In genomic region chr13:23401683-23402527, GRCm38 (mm10) we compare ENCODE assay signal across 8 mouse cellular contexts. TPM values are rescaled to one million over a fixed set of nuclear protein-coding genes. Genes with fewer than 3 reads are reported as not detected.
A peak's percentile ranks its signal among the peaks of the same experiment; 100 is the strongest.
DNase-seq lines count a peak whose midpoint lies in the region; ATAC-seq and TF ChIP-seq lines count a peak whose summit lies in the region.

No protein-coding gene starts in this region.

- peak overlapping the region; percentile 32; the same call in 1 of the 2 replicates for H3K9ac ChIP-seq in hindbrain, embryonic 15.5 days

- peaks cover 5% of the 10 kb centered on the region; the same call in 1 of the 2 replicates for H3K9me3 ChIP-seq in hindbrain, embryonic 15.5 days

- no peak overlapping the region for H3K27ac ChIP-seq in hindbrain, embryonic 15.5 days (replicated peaks)
- no peak overlapping the region for H3K27ac ChIP-seq in left cerebral cortex, adult 2 months

- peak; percentile 88 for DNase-seq in WW6 (ENCODE audit: low read depth, low spot score)
- DNase-seq in cerebellum, postnatal 36 days: peak; percentile 81 to 91
- peak; percentile 77 to 88 for DNase-seq in frontal cortex, postnatal 36 days (ENCODE audit: low spot score in 2 of 2)
- DNase-seq in left cerebral cortex, adult 2 months (ENCODE audit: extremely low spot score in 1 of 2, low spot score in 2 of 2): peak; percentile 79 to 83
- peak; percentile 90 to 92 for DNase-seq in right cerebral cortex, postnatal 10 days (ENCODE audit: low spot score in 2 of 2)
- peak; percentile 67 to 83 for DNase-seq in urinary bladder, postnatal 4 days (ENCODE audit: low spot score in 2 of 2)

- peak overlapping the region; percentile 54 for H3K4me2 ChIP-seq in hindbrain, embryonic 15.5 days

- TF ChIP-seq CTCF in left cerebral cortex, adult 2 months (IDR thresholded peaks at IDR 0.05): peak; percentile 97

- H3K4me3 ChIP-seq in hindbrain, embryonic 15.5 days: peak overlapping the region; percentile 33
- H3K4me3 ChIP-seq in left cerebral cortex, adult 2 months: peak overlapping the region; percentile 28

- peaks cover 33% of the 10 kb centered on the region for H3K27me3 ChIP-seq in hindbrain, embryonic 15.5 days

- no peaks in the 10 kb centered on the region; the same call in 1 of the 2 replicates for H3K4me1 ChIP-seq in hindbrain, embryonic 15.5 days (replicated peaks)

- intact Hi-C loops in left cerebral cortex, adult 2 months (cut with DNase I): loop anchor here (1.0 to 10.0 kb wide), 5 partner anchors 10 to 1547 kb away; no protein-coding TSS in a partner anchor

- no peaks in the 10 kb centered on the region for H3K36me3 ChIP-seq in hindbrain, embryonic 15.5 days

- WGBS in hindbrain, embryonic 15.5 days: 2% methylated on average over 19 of the region's 19 CpGs

- ATAC-seq in hindbrain, embryonic 15.5 days (ENCODE audit: low FRiP score, low read depth): peak; percentile 51; the same call in 1 of the 2 replicates
- peak; percentile 89 for ATAC-seq in megakaryocyte, adult 5-6 weeks (ENCODE audit: poor library complexity, severe bottlenecking)

RNA-seq across cellular contexts. Expression of gene Abt1, which starts 21.8 kb away (rescaled TPM):
- 8.8 and 9.1 TPM in 2 replicates for polyA plus RNA-seq in hindbrain, embryonic 15.5 days (2015; fragmentation: Nextera tagmentation; extraction: Ambion mirVana)
- total RNA-seq in left cerebral cortex, adult 2 months (2021): 1 to 10 TPM; 8.9 to 9.8 TPM
- 5.1 and 5.2 TPM in 2 replicates for total RNA-seq in megakaryocyte, adult 5-6 weeks (2015)
- 6.8 and 11.2 TPM in 2 replicates for total RNA-seq in megakaryocyte, adult 5-6 weeks (2017)

RNA-seq across cellular contexts. Expression of gene Zfp322a, which starts 32.9 kb away (rescaled TPM):
- polyA plus RNA-seq in hindbrain, embryonic 15.5 days (2015; fragmentation: Nextera tagmentation; extraction: Ambion mirVana): 42.8 and 46.5 TPM in 2 replicates
- 10 to 100 TPM; 29.8 to 33.3 TPM for total RNA-seq in left cerebral cortex, adult 2 months (2021)
- 18.8 and 20.3 TPM in 2 replicates for total RNA-seq in megakaryocyte, adult 5-6 weeks (2015)
- total RNA-seq in megakaryocyte, adult 5-6 weeks (2017): 39.8 and 46.7 TPM in 2 replicates
